Mouse (Mus musculus): ENCODE results near the gene Fbxo22.
"Not testable (repeated sequence)": the region's sequence is repeated elsewhere in the genome, so short reads cannot be mapped to it uniquely, and the experiment has no call there.

Gene Fbxo22

DNA sequence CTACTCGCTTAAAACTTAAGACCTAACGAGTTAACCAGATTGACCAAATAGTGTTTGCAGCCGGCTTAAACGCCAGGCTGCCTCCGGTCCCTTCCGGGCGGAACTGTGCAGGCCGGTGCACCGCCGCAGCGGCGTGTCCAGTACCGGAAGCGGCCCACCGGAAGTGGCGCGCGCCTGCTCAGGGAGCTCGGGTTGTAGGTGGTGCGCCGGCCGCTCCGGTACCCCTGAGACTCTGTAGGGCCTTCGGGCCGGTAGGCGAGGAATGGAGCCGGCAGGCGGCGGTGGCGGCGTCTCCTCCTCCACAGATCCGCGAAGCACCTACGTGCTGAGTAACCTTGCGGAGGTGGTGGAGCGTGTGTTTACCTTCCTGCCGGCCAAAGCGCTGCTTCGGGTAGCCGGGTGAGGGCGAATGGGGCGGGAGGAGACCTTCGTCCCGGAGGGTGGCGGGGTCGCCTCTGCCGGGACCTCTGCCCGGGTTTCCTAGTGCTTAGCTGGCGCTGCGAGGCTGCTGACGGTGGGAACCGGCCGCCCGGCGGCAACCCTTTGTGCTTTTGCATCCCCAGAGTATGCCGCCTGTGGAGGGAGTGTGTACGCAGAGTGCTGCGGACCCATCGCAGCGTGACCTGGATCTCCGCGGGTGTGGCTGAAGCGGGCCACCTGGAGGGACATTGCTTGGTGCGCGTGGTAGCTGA is at the start of gene Fbxo22:
Fbxo22 (plus strand) TSS at position 136 of the 692 bp plus-strand sequence.
- peak; percentile 81 to 90 for DNase-seq (ENCODE audit: low spot score in 2 of 2)

DNA sequence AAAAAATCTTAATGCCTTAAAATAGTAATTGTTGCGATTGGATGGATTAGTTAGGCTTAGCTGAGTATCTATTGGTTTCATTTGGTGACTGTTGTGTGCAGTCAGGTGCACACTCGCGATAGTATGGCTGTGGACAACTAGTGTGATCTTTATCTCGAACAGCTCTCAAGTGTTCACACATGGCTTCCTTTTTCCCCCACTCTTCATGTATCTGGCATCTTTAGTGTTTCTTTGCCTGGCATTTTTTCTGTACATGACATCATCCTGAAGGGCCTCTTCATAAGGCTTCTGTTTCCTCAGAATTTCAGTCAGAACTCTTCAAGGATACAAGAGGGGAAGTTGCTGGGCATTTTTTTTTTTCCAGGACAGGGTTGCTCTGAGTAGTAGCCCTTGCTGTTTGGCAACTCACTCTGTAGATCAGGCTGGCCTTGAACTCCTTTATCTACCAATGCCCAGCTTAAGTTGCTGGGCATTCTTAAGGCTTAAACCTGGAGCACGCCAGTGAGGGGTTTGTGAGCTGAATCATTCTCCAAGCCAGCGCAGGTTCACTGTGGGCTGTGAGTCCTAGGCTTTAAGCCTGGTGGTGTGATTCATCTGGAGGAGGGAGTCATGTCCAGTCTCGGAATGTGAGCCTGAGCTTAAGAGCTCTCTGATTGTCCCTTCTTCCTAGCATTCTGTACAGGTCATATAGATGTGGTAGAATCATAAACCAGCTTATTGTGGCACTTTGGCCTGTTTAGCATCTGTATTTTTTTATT is 37.9 kb upstream of the Fbxo22 start:
- no peak for DNase-seq (ENCODE audit: low spot score in 2 of 2)

DNA sequence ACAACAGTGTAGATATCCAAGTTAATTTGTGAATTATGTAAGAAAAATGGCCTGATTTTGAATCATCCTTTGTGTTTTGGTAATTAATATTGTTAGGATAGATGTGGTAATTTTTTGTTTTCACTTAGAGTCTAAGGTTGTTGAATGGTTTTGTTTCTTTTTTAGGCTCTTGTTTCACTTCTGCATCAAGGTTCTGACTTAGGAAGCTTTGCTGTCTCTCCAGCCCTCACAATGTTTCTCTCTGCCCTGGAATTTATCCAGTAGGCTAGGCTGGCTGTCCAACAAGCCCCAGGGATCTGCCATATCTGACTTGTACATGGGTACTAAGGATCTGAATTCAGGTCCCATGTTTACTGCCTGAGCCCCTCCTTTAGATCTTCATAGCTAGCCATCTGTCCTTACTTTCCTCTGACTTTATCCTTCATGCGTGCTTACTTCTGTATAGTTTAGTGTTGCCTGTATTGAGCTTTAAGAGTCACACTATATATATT is 36.5 kb upstream of the Fbxo22 start:
- DNase-seq (ENCODE audit: low spot score in 2 of 2), result no peak

DNA sequence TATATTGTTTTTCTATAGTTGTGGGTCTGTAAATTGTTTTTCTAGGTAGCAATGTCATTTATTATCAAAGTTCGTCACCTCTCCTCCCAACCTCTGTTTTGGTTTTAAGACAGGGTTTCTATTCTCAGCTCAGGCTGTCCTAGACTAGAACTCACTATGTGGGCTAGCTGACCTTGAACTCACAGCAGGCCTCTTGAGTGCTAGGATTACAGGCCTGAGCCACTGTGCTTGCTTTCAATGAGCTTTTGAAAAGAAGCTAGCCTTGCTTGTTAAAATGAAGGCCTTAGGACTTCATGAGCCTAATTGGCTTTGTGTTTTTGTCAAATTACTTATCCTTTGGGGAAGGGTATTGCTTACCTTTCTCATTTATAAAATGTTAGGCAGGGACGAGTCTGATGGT is 34.5 kb upstream of the Fbxo22 start:
- no peak for DNase-seq (ENCODE audit: low spot score in 2 of 2)

DNA sequence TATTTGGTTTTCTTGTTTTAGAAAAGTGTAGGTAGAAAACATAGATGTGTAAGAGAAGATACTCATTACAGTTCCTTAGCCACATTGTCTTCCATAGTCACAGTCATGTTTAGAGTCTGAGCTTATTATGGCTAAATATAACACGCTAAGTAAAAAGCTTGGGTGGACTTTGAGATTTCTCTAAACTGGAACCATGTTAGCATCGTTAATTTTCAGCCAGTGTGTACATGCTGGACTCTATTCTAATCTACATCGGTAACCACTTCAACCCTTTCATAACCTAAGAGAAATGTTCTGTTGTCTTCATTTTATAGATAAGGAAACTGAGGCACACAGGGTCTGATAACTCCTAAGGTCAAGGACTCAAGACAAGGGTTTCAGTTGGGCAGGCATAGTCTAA is 12.8 kb upstream of the Fbxo22 start:
- DNase-seq (ENCODE audit: low spot score in 2 of 2), result no peak

DNA sequence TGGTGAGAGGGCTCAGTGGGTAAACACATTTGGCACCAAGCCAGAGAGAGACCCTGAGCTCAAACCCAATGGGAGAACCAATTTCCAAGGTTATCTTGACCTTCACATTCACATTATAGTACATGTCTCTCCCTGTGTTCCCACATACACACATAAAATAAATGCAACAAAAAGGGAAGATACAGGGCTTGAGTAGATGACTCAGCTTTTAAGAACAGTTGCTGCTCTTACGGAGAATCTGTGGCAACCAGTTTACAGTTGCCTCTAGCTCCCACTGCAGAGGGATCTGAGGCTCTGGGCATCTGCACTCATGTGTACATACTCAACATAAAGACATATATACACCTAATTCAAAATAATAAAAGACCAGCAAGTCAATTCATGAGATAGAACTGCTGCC is 10.5 kb upstream of the Fbxo22 start:
- no peak for DNase-seq (ENCODE audit: low spot score in 2 of 2)

DNA sequence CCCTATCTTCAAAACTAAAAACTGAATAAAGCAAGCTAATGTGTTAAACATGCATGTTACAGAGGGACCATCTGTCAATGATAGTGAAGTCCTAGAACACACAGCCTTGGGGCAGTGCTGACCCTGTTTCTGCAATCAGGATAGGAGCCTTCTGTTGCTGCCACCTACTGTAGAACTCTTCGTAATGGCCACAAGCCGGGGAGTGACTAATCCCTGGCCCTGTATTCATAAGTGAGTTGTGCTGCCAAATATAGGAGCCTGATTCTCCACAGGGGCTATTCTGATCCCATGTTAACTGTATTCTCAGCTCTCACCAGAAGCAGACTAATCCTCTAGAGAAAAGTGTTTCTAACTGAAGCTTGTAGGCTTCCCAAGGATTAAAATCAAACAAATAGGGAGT is 9.4 kb upstream of the Fbxo22 start:
- no peak for DNase-seq (ENCODE audit: low spot score in 2 of 2)

DNA sequence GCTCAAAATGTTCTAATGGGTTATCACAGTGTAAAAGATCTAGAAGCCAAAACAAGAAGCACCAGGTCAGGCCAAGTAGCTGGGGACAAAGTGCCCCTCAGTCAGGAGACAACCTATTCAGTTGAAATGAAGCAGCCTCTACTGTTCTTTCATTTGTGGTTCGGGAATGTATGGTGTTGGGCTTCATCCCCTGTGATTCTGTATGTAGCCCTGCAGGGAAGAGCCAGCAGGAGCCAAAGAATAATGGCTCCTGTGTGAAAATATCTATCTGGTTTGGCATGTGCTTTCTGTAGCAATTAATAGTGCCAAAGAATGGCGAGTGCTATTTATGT is 301 bp upstream of the Fbxo22 start:
- no peak for DNase-seq (ENCODE audit: low spot score in 2 of 2)

DNA sequence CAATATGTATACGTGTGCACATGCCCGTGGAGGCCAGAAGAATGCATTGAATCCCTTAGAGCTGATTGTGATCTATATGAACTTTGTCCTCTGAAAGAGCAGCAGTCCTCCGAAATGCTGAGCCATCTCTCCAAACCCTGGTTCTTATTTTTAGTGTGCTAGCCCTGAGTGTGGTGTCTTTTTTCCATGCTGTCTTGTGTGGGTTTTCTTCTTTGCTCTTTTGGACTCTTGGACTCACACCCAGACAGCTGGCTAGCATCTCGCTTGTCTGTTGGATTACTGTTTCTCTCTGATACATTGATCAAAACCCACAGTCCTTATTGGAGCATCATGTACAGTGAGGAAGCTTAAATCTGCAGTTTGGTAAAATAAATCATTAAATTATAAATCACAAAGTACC is 2.9 kb downstream of the Fbxo22 start:
- DNase-seq (ENCODE audit: low spot score in 2 of 2), result no peak

DNA sequence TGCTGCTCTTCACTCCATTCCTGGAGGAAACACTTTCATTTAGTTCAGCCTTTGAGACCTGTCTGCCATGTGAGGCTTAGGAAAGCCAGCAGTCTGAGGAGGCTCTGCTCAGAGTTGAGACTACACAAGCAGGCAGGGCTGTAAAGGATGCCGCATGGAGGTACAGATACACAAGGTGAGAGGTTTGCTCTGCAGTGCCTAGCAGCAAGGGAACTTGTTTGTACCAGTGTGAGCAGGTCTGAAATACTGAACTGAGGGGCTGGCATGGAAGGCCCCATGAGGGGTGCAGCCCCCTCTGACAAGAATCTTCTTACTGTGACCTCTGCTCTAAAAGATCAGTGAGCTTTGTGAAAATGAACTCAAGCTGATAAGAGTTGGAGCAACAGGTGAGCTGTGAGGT is 4.7 kb downstream of the Fbxo22 start:
- DNase-seq (ENCODE audit: low spot score in 2 of 2), result no peak

DNA sequence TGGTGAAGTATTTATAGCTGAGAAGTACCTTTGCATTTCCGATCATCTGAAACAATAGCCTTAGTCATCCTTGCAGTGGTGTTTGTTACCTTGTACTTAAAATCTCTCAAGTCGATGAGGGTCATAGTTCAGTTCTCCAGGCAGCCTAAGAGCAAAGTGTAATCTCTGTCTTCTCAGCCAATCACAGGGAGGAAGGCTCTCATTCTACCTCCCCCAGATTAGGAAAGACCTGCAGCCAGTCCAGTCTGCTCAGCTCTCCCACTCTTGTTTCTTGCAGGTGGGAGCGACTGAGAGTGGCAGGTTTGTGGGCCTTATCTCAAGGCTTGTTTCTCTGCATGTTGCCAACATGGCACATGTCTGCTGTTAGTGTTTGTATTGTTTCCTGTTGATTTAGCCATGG is 6.3 kb downstream of the Fbxo22 start:
- no peak for DNase-seq (ENCODE audit: low spot score in 2 of 2)

DNA sequence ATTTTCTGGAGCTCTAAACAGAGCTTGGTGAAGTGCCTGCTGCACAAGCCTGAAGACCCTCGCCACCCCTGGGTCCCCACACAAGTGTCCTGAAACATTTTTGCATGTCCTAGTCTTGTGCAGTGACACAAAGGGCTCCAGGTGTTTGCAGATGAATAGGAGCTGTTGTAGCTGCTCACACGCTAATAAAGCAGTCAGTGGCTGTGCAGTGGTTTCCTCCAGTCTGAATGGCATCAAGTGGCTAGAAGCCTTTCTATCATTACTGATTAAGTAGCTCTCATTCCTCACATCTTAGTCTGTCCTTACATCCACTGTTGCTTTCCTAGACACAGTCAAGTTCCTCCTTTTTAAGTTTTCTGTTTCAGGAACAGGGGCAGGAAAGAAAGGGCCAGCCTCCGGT is 6.9 kb downstream of the Fbxo22 start:
- DNase-seq (ENCODE audit: low spot score in 2 of 2), result no peak

DNA sequence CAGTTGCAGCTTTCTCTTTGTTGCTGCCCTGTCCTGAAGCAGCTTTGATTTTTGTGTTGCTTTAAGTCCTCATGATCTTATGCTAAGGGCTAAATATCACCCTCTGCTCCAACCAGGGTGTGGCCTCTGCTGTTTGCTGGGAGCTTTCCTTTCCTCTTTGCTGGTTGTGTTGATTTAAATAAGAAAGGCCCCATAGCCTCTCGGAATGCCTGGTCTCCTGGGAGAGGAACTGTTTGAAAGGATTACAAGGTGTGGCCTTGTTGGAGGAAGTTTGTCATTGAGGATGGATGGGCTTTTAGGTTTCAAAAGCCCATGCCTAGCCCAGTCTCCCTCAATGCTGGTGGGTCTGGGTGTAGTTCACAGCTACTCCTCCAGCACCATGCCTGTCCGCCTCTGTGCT is 7.4 kb downstream of the Fbxo22 start:
- no peak for DNase-seq (ENCODE audit: low spot score in 2 of 2)

DNA sequence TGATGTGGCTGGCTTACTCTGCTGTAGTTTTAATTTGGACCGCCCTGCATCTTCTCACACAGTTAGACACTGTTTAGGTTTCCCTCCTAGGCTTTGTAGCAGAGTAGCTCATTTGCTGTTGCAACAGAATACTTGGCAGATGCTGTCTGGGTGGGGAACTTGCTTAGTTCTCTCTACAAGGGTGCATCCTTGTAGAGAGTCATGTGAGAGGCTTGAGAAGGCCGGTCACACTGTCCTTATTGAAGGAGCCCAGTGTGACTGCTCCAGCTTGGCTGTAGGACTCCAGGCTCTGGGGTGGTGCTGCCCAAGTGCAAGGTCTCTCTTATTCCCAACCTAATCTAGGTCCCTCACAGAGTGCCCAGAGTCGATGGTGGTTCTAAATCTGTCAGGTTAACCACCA is 8.7 kb downstream of the Fbxo22 start:
- DNase-seq (ENCODE audit: low spot score in 2 of 2), result no peak

DNA sequence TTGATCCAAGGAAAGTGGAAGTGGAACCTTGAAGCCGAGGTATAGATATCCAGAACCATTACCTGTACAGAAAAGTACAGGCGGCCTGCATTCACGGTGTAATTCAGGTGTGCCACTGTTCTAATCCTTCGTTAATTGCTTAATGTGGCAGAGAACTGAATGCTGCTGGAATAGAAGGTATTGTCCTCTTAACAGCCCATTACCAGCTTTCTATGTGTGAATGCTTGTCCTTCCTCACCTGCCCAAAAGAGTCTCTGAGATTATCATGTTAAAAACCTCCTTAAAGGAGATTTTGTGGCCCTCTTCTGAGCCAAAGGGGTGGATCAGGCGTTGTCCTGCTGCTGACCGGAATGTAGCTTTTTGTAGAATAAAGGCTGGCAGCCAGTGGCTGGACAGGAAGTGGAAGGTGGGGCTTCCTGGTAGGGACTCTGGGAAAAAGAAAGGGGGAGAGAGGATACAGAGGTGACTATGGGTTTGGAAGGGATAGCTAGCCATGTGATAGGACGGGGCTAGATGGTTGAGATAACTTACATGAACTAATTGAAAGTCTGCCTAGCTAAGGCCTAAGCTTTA is 16.5 kb downstream of the Fbxo22 start:
- DNase-seq (ENCODE audit: low spot score in 2 of 2), result no peak

DNA sequence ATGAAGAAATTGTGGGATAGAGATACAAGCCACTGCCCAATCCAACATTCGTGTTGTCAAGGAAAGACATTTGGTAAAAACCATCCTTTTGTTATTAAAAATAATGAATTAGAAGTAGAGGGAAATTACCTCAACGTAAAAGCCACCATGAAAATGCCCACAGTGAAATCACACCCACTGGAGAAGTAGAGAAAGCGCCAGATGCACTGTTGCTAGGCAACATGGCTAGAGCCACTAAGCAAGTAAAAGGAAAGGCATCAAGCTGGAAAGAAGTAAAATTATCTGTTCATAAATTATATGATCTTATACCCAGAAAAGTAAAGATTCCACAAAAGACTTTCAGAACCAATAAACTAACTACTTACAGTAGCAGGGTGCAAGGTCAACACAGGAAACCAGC is 17.5 kb downstream of the Fbxo22 start:
- no peak for DNase-seq (ENCODE audit: low spot score in 2 of 2)

DNA sequence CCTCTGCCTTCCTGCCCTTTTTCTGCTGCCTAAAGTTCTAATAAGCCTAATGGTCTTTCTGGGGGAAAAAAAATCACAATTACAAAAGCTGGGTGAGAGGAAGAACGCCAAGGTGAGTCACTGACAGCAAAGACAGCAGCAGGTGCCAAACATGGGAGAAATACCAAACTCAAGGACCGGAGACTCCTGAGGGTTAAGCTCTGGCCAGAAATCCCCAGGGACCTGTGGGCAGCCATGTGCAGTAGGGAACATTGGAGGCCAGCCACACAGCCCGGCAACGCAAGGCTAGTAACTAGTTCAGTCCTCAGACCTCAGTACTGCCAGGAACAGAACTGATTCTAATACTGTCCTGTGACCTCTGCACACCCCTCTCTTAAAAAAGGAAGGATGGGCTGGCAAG is 19.4 kb downstream of the Fbxo22 start:
- no peak for DNase-seq (ENCODE audit: low spot score in 2 of 2)

DNA sequence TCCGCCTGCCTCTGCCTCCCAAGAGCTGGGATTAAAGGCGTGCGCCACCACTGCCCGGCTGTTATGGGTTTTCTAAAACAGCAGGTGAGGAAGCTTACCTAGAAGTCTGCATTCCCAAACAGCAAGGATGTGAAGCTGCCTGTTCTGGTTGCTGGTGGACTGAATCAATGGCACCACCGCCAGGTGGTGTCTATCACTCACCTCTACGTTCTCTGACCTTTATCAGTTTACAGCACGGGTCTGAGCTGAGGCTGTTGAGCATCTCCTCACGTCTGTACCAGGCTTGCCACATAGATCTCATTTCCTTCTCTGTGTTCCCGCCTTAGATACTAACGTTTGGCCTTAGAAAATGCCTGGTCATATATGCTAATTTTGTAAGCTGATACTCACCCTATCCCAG is 20.3 kb downstream of the Fbxo22 start:
- no peak for DNase-seq (ENCODE audit: low spot score in 2 of 2)

DNA sequence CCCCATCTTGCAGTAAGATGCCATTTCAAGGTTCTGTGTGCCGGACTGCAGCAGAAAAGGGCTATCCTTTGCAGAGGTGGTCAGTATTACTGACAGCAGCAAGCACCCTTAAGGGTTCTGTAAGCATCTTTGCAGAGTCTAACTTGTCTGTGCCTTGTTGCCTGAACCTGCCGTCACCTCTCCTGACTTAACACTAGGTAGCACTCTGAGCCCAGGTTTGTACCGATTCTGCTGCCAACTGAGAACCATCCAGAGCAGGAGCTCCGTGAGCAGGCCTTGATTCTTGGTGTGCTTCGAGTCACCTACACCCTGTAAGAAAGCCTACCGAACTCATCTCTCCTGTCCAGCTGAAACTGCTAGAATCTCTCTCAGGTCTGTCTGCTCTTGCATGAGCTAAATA is 22.8 kb downstream of the Fbxo22 start:
- no peak for DNase-seq (ENCODE audit: low spot score in 2 of 2)

DNA sequence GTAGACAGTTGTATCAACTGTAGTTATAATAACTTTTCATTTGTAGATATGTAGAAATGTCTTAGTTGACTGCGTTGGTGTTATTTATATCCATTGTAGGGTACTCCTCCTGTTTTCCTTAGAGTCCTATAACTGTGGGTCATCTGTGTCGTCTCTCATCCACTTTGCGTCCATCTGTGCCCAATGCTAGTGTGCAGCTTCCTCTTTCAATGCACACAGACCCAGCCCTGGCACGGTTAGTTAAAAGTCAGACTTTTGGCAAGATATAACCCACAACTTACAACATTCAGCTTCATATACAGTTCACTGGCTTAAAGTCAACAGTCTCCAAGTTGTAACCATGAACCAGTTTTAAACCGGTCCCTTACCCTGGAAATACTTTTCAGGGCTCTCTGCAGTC is 23.4 kb downstream of the Fbxo22 start:
- no peak for DNase-seq (ENCODE audit: low spot score in 2 of 2)

DNA sequence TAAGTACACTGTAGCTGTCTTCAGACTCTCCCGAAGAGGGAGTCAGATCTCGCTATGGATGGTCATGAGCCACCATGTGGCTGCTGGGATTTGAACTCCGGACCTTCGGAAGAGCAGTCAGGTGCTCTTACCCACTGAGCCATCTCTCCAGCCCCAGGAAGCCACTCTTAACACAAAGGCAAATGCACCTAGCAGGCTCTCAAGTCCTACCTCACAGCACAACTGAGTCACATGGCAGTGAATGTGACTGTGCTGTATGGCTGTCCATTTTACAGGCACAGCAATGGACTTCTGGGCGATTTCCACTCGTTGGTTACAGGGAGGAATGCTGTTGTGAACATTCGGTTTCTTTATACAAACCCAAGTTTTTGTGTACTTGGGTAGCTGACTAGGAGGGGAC is 23.9 kb downstream of the Fbxo22 start:
- DNase-seq (ENCODE audit: low spot score in 2 of 2), result no peak

DNA sequence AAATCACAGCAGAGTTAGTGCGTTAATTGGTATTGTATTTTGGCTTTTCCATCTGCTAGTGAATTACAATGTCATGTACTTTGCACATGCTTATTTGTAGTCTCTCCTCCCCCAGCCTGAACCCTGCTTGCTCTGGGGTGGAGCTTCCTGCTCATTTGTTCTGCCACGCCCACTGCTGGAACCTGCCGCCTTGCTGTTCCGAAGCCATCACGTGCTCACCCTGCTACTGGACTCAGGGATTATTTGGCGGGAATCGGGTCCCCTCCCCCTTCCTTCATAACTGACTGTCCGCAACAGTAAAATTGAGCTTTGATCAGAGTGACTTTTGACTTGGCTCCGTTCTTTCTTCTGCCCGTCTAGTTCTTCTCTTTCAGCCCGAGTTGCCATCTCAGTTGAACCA is 24.4 kb downstream of the Fbxo22 start:
- DNase-seq (ENCODE audit: low spot score in 2 of 2), result not testable (repeated sequence)

Data from spleen, postnatal 4 days (tissue).